Comparison of ENCODE assay signal across 10 mouse cellular contexts in the genomic region with DNA sequence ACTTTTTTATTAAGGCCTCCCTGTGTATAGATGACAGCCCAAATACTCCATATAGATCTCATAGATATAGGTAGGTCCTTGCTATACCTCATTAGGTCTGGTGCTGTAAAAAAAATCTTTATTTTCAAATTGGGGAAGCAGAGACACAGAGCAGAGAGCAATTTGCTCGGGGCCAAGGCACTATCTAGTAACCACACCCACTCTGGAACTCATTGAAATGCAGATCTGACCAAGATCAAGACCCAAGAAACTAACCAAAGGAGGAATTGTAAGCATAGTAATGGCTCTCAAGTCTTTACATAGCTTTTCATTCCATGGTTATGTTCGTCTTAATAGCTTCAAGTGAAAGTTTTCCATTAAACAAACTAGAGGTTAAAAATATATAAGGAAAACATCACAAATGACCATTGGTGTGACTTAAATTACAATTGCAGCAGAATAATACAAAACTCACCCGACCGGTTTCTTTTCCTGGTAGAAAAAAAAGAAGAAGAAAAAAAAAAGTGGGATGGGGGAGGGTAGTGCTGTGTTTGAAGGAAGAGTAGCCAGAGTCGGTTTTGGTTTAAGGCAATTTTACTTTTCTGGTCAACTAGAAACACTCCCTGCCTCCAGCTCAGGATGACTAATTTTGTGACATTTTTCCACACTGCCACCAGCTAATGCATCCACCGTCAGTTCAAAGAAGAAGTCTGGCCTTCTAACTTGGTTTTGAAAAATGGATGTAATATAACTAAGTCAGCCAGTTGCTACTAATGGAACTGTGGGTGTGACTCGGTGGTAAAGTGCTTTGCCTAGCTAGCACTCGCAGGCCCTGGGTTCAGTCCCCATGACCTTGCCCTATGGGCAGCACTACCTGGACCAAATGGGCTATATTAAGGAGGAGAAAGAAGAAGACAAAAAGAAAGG. TPM values are rescaled to one million over a fixed set of nuclear protein-coding genes. Genes with fewer than 3 reads are reported as not detected.
DNase-seq lines count a peak whose midpoint lies in the region; ATAC-seq and TF ChIP-seq lines count a peak whose summit lies in the region.
"Had no signal": no experiment of that assay in that cellular context is flagged by ENCODE, and none has a peak within 500 bp of the region (broad histone marks: within the 10 kb centered on the region; RNA-seq: fewer than 3 reads in every experiment).

No protein-coding gene starts in this region.

- in situ Hi-C loops in ES-E14 (cut with MboI; ENCODE audit: low sequenced_read_pairs in 2 of 2, unreplicated experiment in 2 of 2): no loop called here

- 24% methylated on average over 8 of the region's 8 CpGs for WGBS in embryonic facial prominence, embryonic 13.5 days
- WGBS in embryonic facial prominence, embryonic 10.5 days: 40% methylated on average over 8 of the region's 8 CpGs
- 32% methylated on average over 8 of the region's 8 CpGs for WGBS in lung, embryonic 15.5 days
- 53% methylated on average over 8 of the region's 8 CpGs for WGBS in lung, adult 2 months
- 28% methylated on average over 8 of the region's 8 CpGs for WGBS in stomach, embryonic 16.5 days

- TF ChIP-seq POLR2A in lung, adult 2 months (IDR thresholded peaks at IDR 0.05; ENCODE audit: borderline replicate concordance, extremely low read depth, low read depth, low read length): no peak

- no peak overlapping the region for H3K4me3 ChIP-seq in embryonic facial prominence, embryonic 13.5 days
- H3K4me3 ChIP-seq in embryonic facial prominence, embryonic 10.5 days: no peak overlapping the region
- no peak overlapping the region for H3K4me3 ChIP-seq in lung, embryonic 15.5 days
- H3K4me3 ChIP-seq in lung, adult 2 months (replicated peaks; ENCODE audit: extremely low read depth, low read depth, low read length): no peak overlapping the region
- H3K4me3 ChIP-seq in ES-E14 (ENCODE audit: insufficient read depth in 1 of 2, low read depth in 1 of 2, low read length in 2 of 2, poor library complexity in 1 of 2, severe bottlenecking in 1 of 2): no peak overlapping the region
- H3K4me3 ChIP-seq in stomach, embryonic 16.5 days (replicated peaks; ENCODE audit: low read length): no peak overlapping the region

- no peak overlapping the region for H3K4me2 ChIP-seq in embryonic facial prominence, embryonic 13.5 days
- H3K4me2 ChIP-seq in lung, embryonic 15.5 days: no peak overlapping the region
- no peak overlapping the region for H3K4me2 ChIP-seq in stomach, embryonic 16.5 days (ENCODE audit: low read depth, low read length)

- no peak for ATAC-seq in embryonic facial prominence, embryonic 13.5 days (ENCODE audit: insufficient number of reproducible peaks, insufficient read depth, low FRiP score, low TSS enrichment, low read depth)
- ATAC-seq in lung, embryonic 15.5 days (ENCODE audit: borderline replicate concordance, extremely low read depth, low FRiP score, low TSS enrichment): no peak
- ATAC-seq in stomach, embryonic 16.5 days (ENCODE audit: insufficient read depth, low FRiP score): no peak

- H3K9ac ChIP-seq in embryonic facial prominence, embryonic 13.5 days: no peak overlapping the region
- no peak overlapping the region for H3K9ac ChIP-seq in lung, embryonic 15.5 days
- H3K9ac ChIP-seq in ES-E14 (ENCODE audit: insufficient read depth, low read depth, low read length, poor library complexity, severe bottlenecking): no peak overlapping the region; the same call in 1 of the 2 replicates
- no peak overlapping the region for H3K9ac ChIP-seq in stomach, embryonic 16.5 days (ENCODE audit: low read length)

- TF ChIP-seq CTCF in lung, adult 2 months (IDR thresholded peaks at IDR 0.05; ENCODE audit: insufficient read depth, low read length): no peak

- H3K4me1 ChIP-seq in embryonic facial prominence, embryonic 13.5 days: peaks cover 39% of the 10 kb centered on the region
- H3K4me1 ChIP-seq in embryonic facial prominence, embryonic 10.5 days: peaks cover 66% of the 10 kb centered on the region
- H3K4me1 ChIP-seq in lung, embryonic 15.5 days: peaks cover 32% of the 10 kb centered on the region
- H3K4me1 ChIP-seq in lung, adult 2 months (ENCODE audit: control insufficient read depth, insufficient read depth, low read length): no peaks in the 10 kb centered on the region
- peaks cover 16 to 20% of the 10 kb centered on the region in 2 experiments for H3K4me1 ChIP-seq in ES-E14 (ENCODE audit: control insufficient read depth in 2 of 2, insufficient read depth in 2 of 2, low read length in 2 of 2, poor library complexity in 1 of 2)
- peaks cover 15% of the 10 kb centered on the region for H3K4me1 ChIP-seq in stomach, embryonic 16.5 days (ENCODE audit: control insufficient read depth, insufficient read depth, low read length)

- no peaks in the 10 kb centered on the region for H3K27me3 ChIP-seq in embryonic facial prominence, embryonic 13.5 days
- peaks cover 6% of the 10 kb centered on the region; the same call in 1 of the 2 replicates for H3K27me3 ChIP-seq in embryonic facial prominence, embryonic 10.5 days (replicated peaks; ENCODE audit: low read depth, poor library complexity, severe bottlenecking)
- H3K27me3 ChIP-seq in lung, embryonic 15.5 days: no peaks in the 10 kb centered on the region
- no peaks in the 10 kb centered on the region for H3K27me3 ChIP-seq in stomach, embryonic 16.5 days (ENCODE audit: control insufficient read depth, insufficient read depth, low read length)

- H3K36me3 ChIP-seq in embryonic facial prominence, embryonic 13.5 days: no peaks in the 10 kb centered on the region
- no peaks in the 10 kb centered on the region for H3K36me3 ChIP-seq in embryonic facial prominence, embryonic 10.5 days (replicated peaks)
- no peaks in the 10 kb centered on the region for H3K36me3 ChIP-seq in lung, embryonic 15.5 days
- H3K36me3 ChIP-seq in ES-E14 (ENCODE audit: control insufficient read depth, insufficient read depth, low read length, poor library complexity, severe bottlenecking): no peaks in the 10 kb centered on the region
- no peaks in the 10 kb centered on the region for H3K36me3 ChIP-seq in stomach, embryonic 16.5 days (ENCODE audit: control insufficient read depth, insufficient read depth, low read length)

- no peaks in the 10 kb centered on the region for H3K9me3 ChIP-seq in embryonic facial prominence, embryonic 13.5 days
- H3K9me3 ChIP-seq in embryonic facial prominence, embryonic 10.5 days: no peaks in the 10 kb centered on the region
- no peaks in the 10 kb centered on the region for H3K9me3 ChIP-seq in lung, embryonic 15.5 days
- no peaks in the 10 kb centered on the region for H3K9me3 ChIP-seq in ES-E14 (ENCODE audit: control insufficient read depth, insufficient read depth, low read depth, low read length)
- no peaks in the 10 kb centered on the region for H3K9me3 ChIP-seq in stomach, embryonic 16.5 days (replicated peaks; ENCODE audit: control insufficient read depth, low read length)

- no peak for DNase-seq in embryonic facial prominence, embryonic 10.5 days (ENCODE audit: low spot score)
- DNase-seq in lung, adult 2 months: no peak
- peak; percentile 54 for DNase-seq in ES-E14 (ENCODE audit: low read depth, low spot score)
- DNase-seq in layer of hippocampus, adult 9-11 months: no peak
- DNase-seq: gastrocnemius, postnatal 10 days; heart, postnatal 14 days; retina, postnatal 1 day had no signal

- peak overlapping the region; percentile 57; the same call in 1 of the 2 replicates for H3K27ac ChIP-seq in embryonic facial prominence, embryonic 13.5 days
- no peak overlapping the region for H3K27ac ChIP-seq in embryonic facial prominence, embryonic 10.5 days (replicated peaks)
- H3K27ac ChIP-seq in lung, embryonic 15.5 days: peak overlapping the region; percentile 57; the same call in 1 of the 2 replicates
- peak overlapping the region; percentile 90; the same call in 1 of the 2 replicates for H3K27ac ChIP-seq in ES-E14 (ENCODE audit: insufficient read depth, low read depth, low read length, poor library complexity, severe bottlenecking)
- H3K27ac ChIP-seq in stomach, embryonic 16.5 days (ENCODE audit: low read length): peak overlapping the region; percentile 82

TF ChIP-seq in ES-E14, 5 proteins besides CTCF, POLR2A, EP300 and RAD21:
- TF ChIP-seq ZNF384 (IDR thresholded peaks at IDR 0.05; ENCODE audit: low read depth, low read length) (peak; percentile 98), ZC3H11A (IDR thresholded peaks at IDR 0.05; ENCODE audit: borderline replicate concordance, low read depth, low read length) (no peak), MAFK (IDR thresholded peaks at IDR 0.05; ENCODE audit: insufficient read depth, low read depth, low read length) (no peak), HCFC1 (IDR thresholded peaks at IDR 0.05; ENCODE audit: borderline replicate concordance, insufficient read depth, low read length) (no peak), CHD2 (IDR thresholded peaks at IDR 0.05; ENCODE audit: low read depth, low read length) (peak; percentile 79)
TF ChIP-seq in ES-E14: peak in this region for 2.

RNA-seq across cellular contexts. Expression of gene Srgap3, which starts 3.4 kb away (rescaled TPM):
- polyA plus RNA-seq in embryonic facial prominence, embryonic 13.5 days (2015; fragmentation: Nextera tagmentation; extraction: Ambion mirVana): 6.5 and 7.1 TPM in 2 replicates
- polyA plus RNA-seq in embryonic facial prominence, embryonic 10.5 days (2016; fragmentation: Nextera tagmentation; extraction: Ambion mirVana): 8.0 and 10.5 TPM in 2 replicates
- 2.5 TPM in 2 replicates for polyA plus RNA-seq in lung, embryonic 15.5 days (2015; fragmentation: Nextera tagmentation; extraction: Ambion mirVana)
- 1.2 and 1.6 TPM in 2 replicates for polyA plus RNA-seq in lung, adult 2 months (2012; rRNA removed)
- total RNA-seq in ES-E14 (2012; rRNA removed): 3.3 and 5.4 TPM in 2 replicates
- 6.0 and 6.9 TPM in 2 replicates for polyA plus RNA-seq in stomach, embryonic 16.5 days (2015; fragmentation: Nextera tagmentation; extraction: Ambion mirVana)
